Mouse (Mus musculus) thymus, postnatal 25 days (tissue): Measurements from ENCODE around the gene Rprd1b.

Experiments used
- DNase-seq: peaks from one replicate; pipeline ENCODE4 v3.0.0; 2022

Gene Rprd1b

GRCm38 (mm10) chr2:158152685-158153309 lies 124.5 kb downstream of the Rprd1b start:
- DNase-seq, result no peak

DNA sequence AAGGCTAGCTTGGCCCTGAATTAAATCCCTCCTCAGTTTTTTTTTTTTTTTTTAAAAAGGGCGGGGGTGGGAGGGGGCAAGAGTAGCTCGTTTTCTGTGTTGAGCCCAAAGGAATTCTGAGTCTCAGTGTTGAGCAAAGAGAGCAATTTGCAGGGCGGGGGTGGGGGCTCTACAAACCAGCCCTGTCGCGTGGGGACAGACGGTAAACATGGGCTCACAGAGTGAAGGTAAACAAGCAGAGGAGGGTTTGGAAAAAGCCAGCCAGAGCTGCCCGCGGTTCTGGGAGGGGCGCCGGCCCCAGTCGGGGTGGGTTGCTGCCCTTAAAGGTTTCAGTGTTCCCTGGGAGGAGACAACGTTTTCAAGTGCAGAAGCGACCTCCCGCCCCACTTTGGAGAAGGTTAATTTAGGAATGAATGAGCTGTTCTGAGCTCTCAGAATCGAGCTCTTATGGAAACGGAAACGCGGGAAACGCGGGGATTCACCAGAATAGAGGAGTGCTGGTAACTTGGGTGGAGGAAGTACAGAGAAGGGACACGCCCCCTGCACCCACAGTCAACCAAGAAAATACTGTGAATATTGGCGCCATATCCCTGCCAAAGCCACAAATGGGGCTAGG lies 125.5 kb downstream of the Rprd1b start:
- DNase-seq, result peak; percentile 43

DNA sequence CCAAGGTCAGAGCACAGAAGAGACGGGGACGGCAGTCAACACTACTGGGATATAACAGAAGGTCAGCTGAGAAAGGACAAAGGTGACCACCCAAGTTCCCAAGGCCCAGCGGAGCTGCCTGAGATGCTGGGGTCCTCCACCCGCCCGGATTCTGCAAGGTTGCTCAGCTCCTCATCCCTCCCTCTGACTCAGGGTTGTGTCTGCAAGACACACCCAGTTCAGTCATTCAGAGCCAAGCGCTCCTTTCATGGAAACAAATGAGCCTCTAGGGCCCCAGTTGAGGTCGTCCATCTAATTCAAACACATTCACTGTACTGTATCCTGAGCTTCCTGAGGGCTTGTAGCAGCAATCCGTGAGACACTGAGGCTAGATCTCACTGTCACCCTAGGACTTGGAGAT lies 126.3 kb downstream of the Rprd1b start:
- DNase-seq, result no peak

GRCm38 (mm10) chr2:158155101-158155500 lies 126.8 kb downstream of the Rprd1b start:
- no peak for DNase-seq

DNA sequence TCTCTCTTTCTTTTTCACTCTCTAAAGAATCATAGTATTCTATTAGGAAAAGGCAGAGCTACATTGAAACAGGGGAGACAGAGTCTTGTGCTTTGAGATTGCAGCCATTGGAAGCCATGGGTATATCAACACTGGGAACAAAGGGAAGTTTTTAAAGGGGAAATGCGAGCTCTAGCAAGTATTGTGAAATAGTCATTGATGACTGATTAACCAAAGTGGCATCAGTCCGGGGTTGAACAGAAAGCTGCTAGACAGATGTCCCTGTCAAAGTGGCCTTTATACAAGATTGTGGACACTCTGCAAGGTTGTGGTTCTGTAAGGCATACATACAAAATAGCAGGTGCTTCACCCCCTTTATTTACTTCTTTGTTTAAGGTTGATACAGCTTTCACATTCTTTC lies 127.3 kb downstream of the Rprd1b start:
- DNase-seq, result no peak

DNA sequence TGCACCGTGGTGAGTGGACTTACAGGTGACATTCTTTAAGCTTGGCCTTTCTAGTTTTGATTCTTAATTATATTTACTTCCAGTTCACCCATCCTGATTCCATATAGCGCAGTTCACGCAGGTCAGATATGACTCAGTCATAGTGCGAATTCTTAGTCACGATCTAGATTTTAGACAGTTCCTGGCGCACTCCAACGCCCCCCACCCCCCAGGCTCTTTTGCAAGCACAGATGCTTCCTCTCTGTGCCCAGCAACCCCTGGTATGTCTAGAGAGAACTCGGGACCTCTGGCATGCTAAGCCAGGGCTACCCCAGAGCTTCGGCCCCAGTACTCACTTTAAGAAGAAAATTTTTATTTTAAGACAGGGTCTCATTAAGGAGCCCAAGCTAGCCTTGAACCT lies 128.2 kb downstream of the Rprd1b start:
- DNase-seq, result no peak

DNA sequence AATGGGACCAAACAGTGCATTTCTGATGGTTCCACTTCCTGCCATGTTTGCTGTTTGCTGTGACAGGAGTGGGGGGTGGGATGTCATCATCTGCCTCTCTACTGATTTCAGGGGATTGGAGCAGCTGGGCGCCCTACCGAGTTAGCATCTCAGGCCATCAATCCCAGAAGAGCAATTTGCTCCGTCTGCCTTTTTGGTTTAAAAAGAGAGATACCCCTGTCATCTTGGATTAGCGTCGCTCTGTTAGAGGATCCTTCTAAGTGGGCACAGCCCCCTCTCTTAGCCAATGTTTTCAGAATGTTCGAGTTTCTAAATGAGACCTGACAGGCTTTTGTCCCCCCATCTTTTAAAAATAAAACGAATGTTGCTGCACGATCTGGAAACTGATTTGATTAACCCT lies 129.4 kb downstream of the Rprd1b start:
- DNase-seq, result no peak

DNA sequence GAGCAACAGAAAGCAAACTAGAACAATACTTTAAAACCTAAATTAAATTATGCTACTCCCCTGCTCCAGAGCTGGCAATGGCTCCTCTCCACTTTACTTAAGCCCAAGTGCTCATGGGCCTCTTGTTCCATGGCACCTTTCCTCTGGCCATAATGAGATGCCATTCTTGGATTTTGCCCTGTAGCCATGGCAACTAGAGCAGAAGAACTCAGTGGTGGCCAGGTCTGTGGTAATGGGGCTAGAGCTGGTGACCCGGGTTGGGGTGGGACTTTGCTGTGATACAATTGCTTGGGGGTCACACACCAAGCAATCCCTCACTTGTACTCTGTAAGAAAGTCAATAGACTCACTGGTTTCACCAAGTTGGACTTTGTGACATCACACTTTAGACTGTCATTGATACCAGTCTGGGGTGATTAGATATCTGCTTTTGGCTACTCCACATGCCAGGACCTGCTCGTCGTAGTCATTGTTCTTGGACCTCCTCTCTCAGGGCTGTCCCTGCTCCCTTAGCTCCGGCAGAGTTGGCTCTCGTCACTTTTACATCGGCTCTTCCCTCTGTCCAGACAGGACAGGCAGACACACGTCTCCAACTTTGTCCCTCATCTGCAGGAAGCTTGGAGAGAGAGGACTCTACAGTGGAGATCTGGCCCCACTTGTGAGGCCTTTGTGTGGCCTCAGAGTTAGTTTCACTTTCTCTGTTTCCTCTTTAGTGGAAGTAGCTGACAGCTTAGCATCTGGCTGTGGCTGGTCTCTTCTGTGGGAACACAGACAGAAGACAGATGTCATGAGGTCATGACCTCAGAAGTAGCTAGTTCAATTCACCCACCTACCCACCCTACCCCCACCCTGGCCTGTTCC lies 131.3 kb downstream of the Rprd1b start:
- DNase-seq, result peak; percentile 37

- DNase-seq, result no peak
These were observed 133.5 kb downstream of the Rprd1b start for GRCm38 (mm10) chr2:158161761-158162160.

DNA sequence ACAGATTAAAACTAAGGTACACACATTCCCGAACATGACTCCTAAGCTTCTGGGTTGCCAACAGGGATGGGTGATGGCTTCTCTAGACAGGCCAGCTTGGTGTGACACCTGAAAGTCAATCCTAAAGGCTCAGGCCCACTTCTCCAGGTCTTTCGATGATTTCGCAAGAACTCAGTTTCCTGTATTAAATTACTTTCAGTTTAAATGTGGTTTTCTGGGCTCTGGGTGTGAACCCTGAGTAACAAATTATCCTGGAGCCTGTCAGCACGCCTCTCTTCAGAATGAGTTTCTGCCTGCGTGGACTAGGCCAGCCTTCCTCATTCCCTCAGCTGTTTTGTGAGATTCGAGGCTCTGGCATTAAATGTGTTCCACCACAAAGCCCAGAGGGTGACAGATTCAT lies 134.7 kb downstream of the Rprd1b start:
- no peak for DNase-seq

- DNase-seq, result no peak
These were observed 137.5 kb downstream of the Rprd1b start for GRCm38 (mm10) chr2:158165776-158166175.

GRCm38 (mm10) chr2:158166628-158167027 lies 138.3 kb downstream of the Rprd1b start:
- DNase-seq, result peak; percentile 75

- no peak for DNase-seq
These were observed 139.4 kb downstream of the Rprd1b start for GRCm38 (mm10) chr2:158167496-158168205.

- no peak for DNase-seq
These were observed 140.5 kb downstream of the Rprd1b start for GRCm38 (mm10) chr2:158168741-158169211.

DNA sequence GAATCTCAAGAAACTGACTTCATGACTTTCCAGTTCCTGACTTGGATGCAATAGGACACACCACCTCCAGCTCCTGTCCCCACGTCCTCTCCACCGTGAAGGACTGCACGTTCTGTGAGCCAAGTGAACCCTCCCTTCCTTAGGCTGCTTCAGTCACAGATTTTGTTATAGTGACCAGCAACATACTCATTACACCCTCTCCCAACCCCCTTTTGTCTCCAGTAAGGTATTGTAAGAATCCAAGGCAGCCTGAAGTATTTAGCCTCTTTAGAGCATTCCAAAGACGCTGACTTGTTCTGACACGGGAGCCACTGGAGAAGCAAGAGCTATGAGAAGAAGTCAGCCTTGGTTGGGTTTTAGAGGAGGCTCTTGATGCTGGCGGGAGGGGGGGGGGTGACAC lies 141.1 kb downstream of the Rprd1b start:
- DNase-seq, result no peak

DNA sequence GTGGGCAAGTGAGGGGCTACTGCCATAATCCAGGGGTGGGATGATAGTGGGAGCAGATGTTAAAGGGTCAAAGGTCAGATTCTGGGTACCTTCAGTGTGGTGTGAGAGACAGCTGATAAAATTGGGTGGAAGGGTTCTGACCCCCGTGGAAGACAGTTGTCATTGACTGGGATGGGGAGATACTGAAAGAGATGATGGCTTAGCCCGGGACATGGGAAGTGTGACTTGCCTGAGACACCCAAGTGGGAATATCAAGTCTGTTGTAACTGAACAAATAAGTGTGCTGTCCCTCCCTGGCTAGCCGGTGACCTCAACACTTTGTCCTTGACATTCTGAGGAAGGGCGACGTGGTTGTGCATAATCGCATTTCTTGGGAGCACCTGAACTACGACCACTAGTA lies 141.5 kb downstream of the Rprd1b start:
- DNase-seq, result no peak

GRCm38 (mm10) chr2:158170394-158170793 lies 142.1 kb downstream of the Rprd1b start:
- DNase-seq, result no peak

DNA sequence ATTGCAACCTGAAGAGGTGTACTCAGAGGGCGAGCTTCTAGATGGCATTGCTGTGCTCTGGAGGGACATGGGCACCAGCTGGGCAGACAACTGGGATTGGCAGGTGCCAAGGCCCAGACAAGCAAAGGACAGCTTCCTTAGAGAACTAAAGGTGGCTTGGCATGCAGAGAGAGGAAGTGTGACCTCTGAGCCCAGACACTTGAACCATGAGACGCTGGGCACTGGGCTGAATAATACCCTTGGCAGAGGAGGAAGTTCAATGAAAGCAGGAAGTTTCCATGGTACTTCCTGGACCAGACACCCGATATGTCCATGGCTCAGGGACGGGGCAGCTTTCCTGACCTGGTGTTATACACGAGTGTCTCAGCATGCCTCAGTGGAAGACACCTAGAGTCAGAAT lies 146.1 kb downstream of the Rprd1b start:
- DNase-seq, result no peak

DNA sequence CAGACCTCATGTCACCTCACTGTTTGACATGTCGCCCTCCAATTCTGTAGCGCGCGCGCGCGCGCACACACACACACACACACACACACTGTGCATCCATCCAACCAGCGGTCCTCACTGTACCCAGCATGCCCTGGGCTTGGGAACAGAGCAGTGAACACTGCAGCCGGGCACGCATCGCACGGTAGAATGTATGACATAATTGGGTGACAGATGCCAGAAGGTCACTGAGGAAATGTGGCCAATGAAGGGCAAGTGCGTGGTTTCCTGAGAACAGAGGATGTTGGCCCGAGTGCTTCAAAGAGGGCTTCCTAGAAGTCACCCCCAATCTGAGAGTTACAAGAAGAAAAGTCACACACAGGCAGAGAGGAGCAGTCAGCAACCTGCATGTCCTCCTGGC lies 146.7 kb downstream of the Rprd1b start:
- no peak for DNase-seq

DNA sequence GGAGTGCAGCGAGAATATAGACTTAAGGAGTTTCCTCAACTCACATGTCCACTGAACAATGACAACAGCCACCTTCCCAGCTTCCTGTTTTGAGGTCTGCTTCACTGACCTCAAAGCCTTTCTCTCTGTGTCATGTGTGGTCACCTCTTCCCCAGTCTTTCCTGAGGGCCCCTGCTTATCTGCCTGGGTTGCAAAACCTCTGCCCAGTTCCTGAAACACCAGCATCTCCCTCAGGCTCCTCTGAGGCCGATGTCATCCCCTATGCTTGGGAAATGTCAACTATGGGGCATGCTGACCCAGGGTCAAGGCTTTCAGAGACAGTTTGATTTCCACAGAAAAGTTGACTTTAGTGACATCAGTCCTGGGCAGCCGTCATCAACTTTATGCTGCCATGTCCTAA lies 147.1 kb downstream of the Rprd1b start:
- DNase-seq, result no peak

DNA sequence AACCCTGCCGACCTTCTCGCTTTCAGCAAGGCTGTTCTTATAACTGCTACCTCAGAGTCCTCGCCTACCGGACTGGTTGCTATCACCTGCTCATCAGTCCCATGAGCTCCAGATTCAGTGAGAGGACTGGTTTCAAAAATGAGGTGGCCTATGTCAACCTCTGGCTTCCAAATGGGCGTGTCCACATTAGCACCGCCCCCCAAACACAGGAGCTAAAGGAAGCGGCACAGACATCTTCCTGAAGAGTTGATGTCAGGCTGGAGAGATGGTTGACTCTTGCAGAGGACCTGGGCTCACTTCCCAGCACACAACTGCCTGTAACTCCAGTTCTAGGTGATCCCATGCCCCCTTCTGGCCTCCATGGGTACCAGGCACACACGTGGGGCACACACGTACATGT lies 148.5 kb downstream of the Rprd1b start:
- no peak for DNase-seq

GRCm38 (mm10) chr2:158177574-158177973 lies 149.3 kb downstream of the Rprd1b start:
- no peak for DNase-seq

- DNase-seq, result no peak
These were observed 149.8 kb downstream of the Rprd1b start for GRCm38 (mm10) chr2:158178139-158178538.
